Mouse (Mus musculus): ENCODE measurements around the gene Chgb. TPM values are rescaled to one million over a fixed set of nuclear protein-coding genes. Genes with fewer than 3 reads are reported as not detected.

Chgb gene
- polyA plus RNA-seq, 1 experiment = 0.04 TPM

- TF ChIP-seq MYOD1 (IDR thresholded peaks at IDR 0.05; ENCODE audit: control insufficient read depth in 1 of 3, insufficient read length in 2 of 3, low read depth in 2 of 3) (no peak), POLR2AphosphoS2 (IDR thresholded peaks at IDR 0.05; ENCODE audit: insufficient read length, low read depth) (no peak), E2F4 (IDR thresholded peaks at IDR 0.05; ENCODE audit: insufficient read depth) (no peak), SRF (IDR thresholded peaks at IDR 0.05; ENCODE audit: control insufficient read depth, insufficient read length, low read depth) (no peak), TCF3 (IDR thresholded peaks at IDR 0.05; ENCODE audit: insufficient read length, low read depth) (no peak), CEBPB (IDR thresholded peaks at IDR 0.05; ENCODE audit: insufficient read depth, poor library complexity, severe bottlenecking) (no peak), USF1 (IDR thresholded peaks at IDR 0.05; ENCODE audit: low read depth) (no peak), POLR2A (IDR thresholded peaks at IDR 0.05; ENCODE audit: insufficient read length, low read depth) (no peak), REST (IDR thresholded peaks at IDR 0.05; ENCODE audit: insufficient read depth, insufficient read length) (no peak), MYOG (IDR thresholded peaks at IDR 0.05; ENCODE audit: control insufficient read depth in 1 of 3, insufficient read depth in 1 of 3, insufficient read length in 2 of 3, low read depth in 2 of 3) (no peak), MAX (IDR thresholded peaks at IDR 0.05; ENCODE audit: low read depth) (no peak)
- Histone ChIP-seq H3K36me3 (ENCODE audit: control insufficient read depth, insufficient read depth) (peaks cover 29% of the 10 kb centered on the region), H3K27me3 (ENCODE audit: control insufficient read depth, insufficient read depth, insufficient read length) (no peaks in the 10 kb centered on the region)
Measured at GRCm38 (mm10) chr2:132802976-132803375, 21.9 kb downstream of the Chgb start.

GRCm38 (mm10) chr2:132815608-132816314 is 34.7 kb downstream of the Chgb start, which contains the start of the genes Trmt6 and Mcm8:
Trmt6 (minus strand) TSS chr2:132816055.
Mcm8 (plus strand) TSS chr2:132816141.
- peak within 1 kb of the TSS; percentile 97 for H3K4me2 ChIP-seq (ENCODE audit: low read depth)
- H3ac ChIP-seq (ENCODE audit: control insufficient read depth, insufficient read length) = peak within 1 kb of the TSS; percentile 59
- TF ChIP-seq MYOD1 (IDR thresholded peaks at IDR 0.05; ENCODE audit: control insufficient read depth in 1 of 3, insufficient read length in 2 of 3, low read depth in 2 of 3) = no peak
- no peak for TF ChIP-seq CEBPB (IDR thresholded peaks at IDR 0.05; ENCODE audit: insufficient read depth, poor library complexity, severe bottlenecking)
- peak; percentile 88 for TF ChIP-seq E2F4 (IDR thresholded peaks at IDR 0.05; ENCODE audit: insufficient read depth)
- TF ChIP-seq MYOG (IDR thresholded peaks at IDR 0.05; ENCODE audit: control insufficient read depth in 1 of 3, insufficient read depth in 1 of 3, insufficient read length in 2 of 3, low read depth in 2 of 3) = peak in 1 of 3 experiments; percentile 2
- peak; percentile 28 for TF ChIP-seq POLR2AphosphoS2 (IDR thresholded peaks at IDR 0.05; ENCODE audit: insufficient read length, low read depth)
- no peak for TF ChIP-seq TCF3 (IDR thresholded peaks at IDR 0.05; ENCODE audit: insufficient read length, low read depth)
- TF ChIP-seq POLR2A (IDR thresholded peaks at IDR 0.05; ENCODE audit: insufficient read length, low read depth) = peak; percentile 74
- TF ChIP-seq MAX (IDR thresholded peaks at IDR 0.05; ENCODE audit: low read depth) = peak; percentile 76
- TF ChIP-seq REST (IDR thresholded peaks at IDR 0.05; ENCODE audit: insufficient read depth, insufficient read length) = no peak
- TF ChIP-seq USF1 (IDR thresholded peaks at IDR 0.05; ENCODE audit: low read depth) = peak; percentile 78
- peak; percentile 61 for TF ChIP-seq SRF (IDR thresholded peaks at IDR 0.05; ENCODE audit: control insufficient read depth, insufficient read length, low read depth)
- TF ChIP-seq TCF12 (IDR thresholded peaks at IDR 0.05; ENCODE audit: insufficient read depth, poor library complexity, severe bottlenecking) = no peak
- peak within 1 kb of the TSS; percentile 93 for H3K4me3 ChIP-seq
- no peaks in the 10 kb centered on the region for H3K27me3 ChIP-seq (ENCODE audit: control insufficient read depth, insufficient read depth, insufficient read length)
- peaks cover 5% of the 10 kb centered on the region for H3K36me3 ChIP-seq (ENCODE audit: control insufficient read depth, insufficient read depth)
- H3K79me2 ChIP-seq (ENCODE audit: control insufficient read depth, insufficient read depth) = peaks cover 15% of the 10 kb centered on the region

More at GRCm38 (mm10) chr2:132802976-132803375, 21.9 kb downstream of the Chgb start:
- Histone ChIP-seq H3K4me2 (ENCODE audit: low read depth) (no peak overlapping the region), H3ac (ENCODE audit: control insufficient read depth, insufficient read length) (no peak overlapping the region), H3K4me3 (no peak overlapping the region), H3K79me2 (ENCODE audit: control insufficient read depth, insufficient read depth) (no peaks in the 10 kb centered on the region)

- Histone ChIP-seq H3ac (ENCODE audit: control insufficient read depth, insufficient read length) (no peak overlapping the region), H3K27me3 (ENCODE audit: control insufficient read depth, insufficient read depth, insufficient read length) (no peaks in the 10 kb centered on the region), H3K79me2 (ENCODE audit: control insufficient read depth, insufficient read depth) (no peaks in the 10 kb centered on the region), H3K4me2 (ENCODE audit: low read depth) (no peak overlapping the region), H3K36me3 (ENCODE audit: control insufficient read depth, insufficient read depth) (no peaks in the 10 kb centered on the region), H3K4me3 (no peak overlapping the region)
- TF ChIP-seq REST (IDR thresholded peaks at IDR 0.05; ENCODE audit: insufficient read depth, insufficient read length) (no peak), POLR2AphosphoS2 (IDR thresholded peaks at IDR 0.05; ENCODE audit: insufficient read length, low read depth) (no peak), USF1 (IDR thresholded peaks at IDR 0.05; ENCODE audit: low read depth) (no peak), TCF3 (IDR thresholded peaks at IDR 0.05; ENCODE audit: insufficient read length, low read depth) (no peak), MAX (IDR thresholded peaks at IDR 0.05; ENCODE audit: low read depth) (no peak), SRF (IDR thresholded peaks at IDR 0.05; ENCODE audit: control insufficient read depth, insufficient read length, low read depth) (no peak), E2F4 (IDR thresholded peaks at IDR 0.05; ENCODE audit: insufficient read depth) (no peak), CEBPB (IDR thresholded peaks at IDR 0.05; ENCODE audit: insufficient read depth, poor library complexity, severe bottlenecking) (no peak), TCF12 (IDR thresholded peaks at IDR 0.05; ENCODE audit: insufficient read depth, poor library complexity, severe bottlenecking) (no peak), POLR2A (IDR thresholded peaks at IDR 0.05; ENCODE audit: insufficient read length, low read depth) (no peak), MYOG (IDR thresholded peaks at IDR 0.05; ENCODE audit: control insufficient read depth in 1 of 3, insufficient read depth in 1 of 3, insufficient read length in 2 of 3, low read depth in 2 of 3) (no peak), MYOD1 (IDR thresholded peaks at IDR 0.05; ENCODE audit: control insufficient read depth in 1 of 3, insufficient read length in 2 of 3, low read depth in 2 of 3) (no peak)
Measured at GRCm38 (mm10) chr2:132841071-132841470, 60.0 kb downstream of the Chgb start.

Other genes with a start within 250 kb of the Chgb start
- 6.1 TPM for gene Gpcpd1, start 193.5 kb upstream of the Chgb start, polyA plus RNA-seq (2012; fragmentation: generic; extraction: Trizol)
- 5.1 TPM for gene Shld1, start 94.3 kb upstream of the Chgb start, polyA plus RNA-seq (2012; fragmentation: generic; extraction: Trizol)
- gene Trmt6, start 34.8 kb downstream of the Chgb start, polyA plus RNA-seq (2012; fragmentation: generic; extraction: Trizol) = 13.3 TPM
- gene Mcm8, start 34.9 kb downstream of the Chgb start, polyA plus RNA-seq (2012; fragmentation: generic; extraction: Trizol) = 1.5 TPM
- gene Crls1, start 65.4 kb downstream of the Chgb start, polyA plus RNA-seq (2012; fragmentation: generic; extraction: Trizol) = 46.4 TPM
- not detected for gene Lrrn4, start 99.6 kb downstream of the Chgb start, polyA plus RNA-seq (2012; fragmentation: generic; extraction: Trizol)
- gene Fermt1, start 164.6 kb downstream of the Chgb start, polyA plus RNA-seq (2012; fragmentation: generic; extraction: Trizol) = not detected

All from myocyte (in vitro differentiated cells).